Mouse (Mus musculus) kidney, adult 2 months (tissue): ENCODE data around the gene Cela1. TPM values are rescaled to one million over a fixed set of nuclear protein-coding genes. Genes with fewer than 3 reads are reported as not detected.

Experiments used
- DNase-seq: peaks from one replicate; pipeline ENCODE4 v3.0.0; 2021
- H3K27ac ChIP-seq: fragments of 200-500 bp; 2 replicates; pipeline ENCODE4 v1.5.1; 2012; ENCODE audit warnings: low read depth, low read length, control low read depth, inconsistent platforms; ENCODE audit not compliant: insufficient read depth
- H3K27me3 ChIP-seq: fragments of 200-500 bp; replicated peaks from 2 replicates; pipeline ENCODE4 v1.6.1; 2012; ENCODE audit warnings: mild to moderate bottlenecking, moderate library complexity, low read length, inconsistent platforms; ENCODE audit not compliant: control insufficient read depth, insufficient read depth
- H3K36me3 ChIP-seq: fragments of 200-500 bp; 2 replicates; pipeline ENCODE4 v1.6.1; 2012; ENCODE audit warnings: mild to moderate bottlenecking, moderate library complexity, low read length, inconsistent platforms; ENCODE audit not compliant: control insufficient read depth, insufficient read depth
- H3K4me1 ChIP-seq: fragments of 200-500 bp; 2 replicates; pipeline ENCODE4 v1.6.1; 2011; ENCODE audit warnings: low read length; ENCODE audit not compliant: control insufficient read depth, insufficient read depth
- H3K4me3 ChIP-seq: fragments of 200-500 bp; 2 replicates; pipeline ENCODE4 v1.5.1; 2011; ENCODE audit warnings: mild to moderate bottlenecking, low read depth, low read length, control low read depth; ENCODE audit not compliant: insufficient read depth
- CTCF ChIP-seq: fragments of 200-500 bp; conservative IDR thresholded peaks from 2 replicates; pipeline ENCODE4 v1.5.1; 2011; ENCODE audit warnings: low read depth, mild to moderate bottlenecking, control low read depth, low read length, moderate library complexity, mixed read lengths; ENCODE audit not compliant: insufficient read depth, insufficient read length
- POLR2A ChIP-seq: fragments of 200-500 bp; IDR thresholded peaks from one replicate; pipeline ENCODE4 v1.6.1; 2011; ENCODE audit warnings: low read depth, low read length, control low read depth
- WGBS: fragments of 180-500 bp; shearing (Covaris S2); methylation state at CpG from one replicate; pipeline ENCODE4 v1.1.7; 2018; 5-methylcytosine and 5-hydroxymethylcytosine counted together
- polyA plus RNA-seq: library from polyadenylated mRNA; depleted of rRNA; stranded (reverse); fragments of >200 nt; gene quantifications from 2 replicates; pipeline ENCODE4 v1.2.3, GENCODE M21; 2012

Gene Cela1
- polyA plus RNA-seq, 1 experiment = 456 TPM

- H3K27ac ChIP-seq = no peak overlapping the region
- TF ChIP-seq POLR2A = no peak
- TF ChIP-seq CTCF = no peak
- 94% methylated on average over 5 of the region's 5 CpGs for WGBS
Measured at GRCm38 (mm10) chr15:100719217-100719616, 31.5 kb upstream of the Cela1 start.

GRCm38 (mm10) chr15:100718572-100718971 is 30.9 kb upstream of the Cela1 start:
- Histone ChIP-seq H3K36me3 (no peaks in the 10 kb centered on the region), H3K27ac (no peak overlapping the region), H3K4me1 (no peaks in the 10 kb centered on the region), H3K4me3 (no peak overlapping the region), H3K27me3 (no peaks in the 10 kb centered on the region)
- 84% methylated on average over 11 of the region's 11 CpGs for WGBS
- no peak for DNase-seq
- TF ChIP-seq CTCF (peak; percentile 32; the same call in 1 of the 2 replicates), POLR2A (no peak)

More at GRCm38 (mm10) chr15:100719217-100719616, 31.5 kb upstream of the Cela1 start:
- Histone ChIP-seq H3K4me1 (no peaks in the 10 kb centered on the region), H3K36me3 (no peaks in the 10 kb centered on the region), H3K4me3 (no peak overlapping the region), H3K27me3 (no peaks in the 10 kb centered on the region)
- DNase-seq = no peak

- TF ChIP-seq POLR2A (no peak), CTCF (no peak)
- Histone ChIP-seq H3K27me3 (no peaks in the 10 kb centered on the region), H3K36me3 (no peaks in the 10 kb centered on the region), H3K4me3 (no peak overlapping the region), H3K27ac (no peak overlapping the region), H3K4me1 (no peaks in the 10 kb centered on the region)
- 78% methylated on average over 6 of the region's 6 CpGs for WGBS
- no peak for DNase-seq
Measured at GRCm38 (mm10) chr15:100717933-100718332, 30.2 kb upstream of the Cela1 start.

- TF ChIP-seq CTCF = no peak
- no peak for TF ChIP-seq POLR2A
- WGBS = 64% methylated on average over 9 of the region's 9 CpGs
- Histone ChIP-seq H3K27me3 (no peaks in the 10 kb centered on the region), H3K36me3 (no peaks in the 10 kb centered on the region), H3K4me1 (peaks cover 7% of the 10 kb centered on the region), H3K4me3 (no peak overlapping the region), H3K27ac (no peak overlapping the region)
- peak; percentile 65 for DNase-seq
Measured at GRCm38 (mm10) chr15:100715399-100715993, 27.8 kb upstream of the Cela1 start.

GRCm38 (mm10) chr15:100714470-100714869 is 26.7 kb upstream of the Cela1 start:
- Histone ChIP-seq H3K27ac (no peak overlapping the region), H3K36me3 (no peaks in the 10 kb centered on the region), H3K27me3 (no peaks in the 10 kb centered on the region), H3K4me1 (peaks cover 12% of the 10 kb centered on the region), H3K4me3 (no peak overlapping the region)
- TF ChIP-seq CTCF (no peak), POLR2A (no peak)
- peak; percentile 61 for DNase-seq
- 71% methylated on average over 8 of the region's 8 CpGs for WGBS

GRCm38 (mm10) chr15:100710838-100711237 is 23.1 kb upstream of the Cela1 start:
- Histone ChIP-seq H3K27ac (no peak overlapping the region), H3K27me3 (no peaks in the 10 kb centered on the region), H3K36me3 (no peaks in the 10 kb centered on the region), H3K4me1 (peaks cover 12% of the 10 kb centered on the region), H3K4me3 (no peak overlapping the region)
- peak; percentile 86 for DNase-seq
- no peak for TF ChIP-seq POLR2A
- TF ChIP-seq CTCF = no peak
- WGBS = 32% methylated on average over 6 of the region's 6 CpGs

GRCm38 (mm10) chr15:100708433-100709078 is 20.8 kb upstream of the Cela1 start:
- no peaks in the 10 kb centered on the region for H3K36me3 ChIP-seq
- H3K4me1 ChIP-seq = peaks cover 12% of the 10 kb centered on the region
- no peaks in the 10 kb centered on the region for H3K27me3 ChIP-seq
- H3K27ac ChIP-seq = no peak overlapping the region
- no peak overlapping the region for H3K4me3 ChIP-seq
- TF ChIP-seq POLR2A (no peak), CTCF (no peak)
- no peak for DNase-seq
- WGBS = 59% methylated on average over 8 of the region's 8 CpGs
